Mouse (Mus musculus) megakaryocyte, embryonic 14.5 days (primary cell): ENCODE data around the gene Zbtb9.

ENCODE experiments used
- FLI1 ChIP-seq: IDR thresholded peaks from 2 replicates; pipeline ENCODE4 v1.6.1; 2012; ENCODE audit warnings: low read length, inconsistent platforms, mixed read lengths
- GATA1 ChIP-seq: IDR thresholded peaks from 3 replicates; pipeline ENCODE4 v1.6.1; 2012; ENCODE audit warnings: mixed read lengths, low read length, inconsistent platforms, borderline replicate concordance

DNA sequence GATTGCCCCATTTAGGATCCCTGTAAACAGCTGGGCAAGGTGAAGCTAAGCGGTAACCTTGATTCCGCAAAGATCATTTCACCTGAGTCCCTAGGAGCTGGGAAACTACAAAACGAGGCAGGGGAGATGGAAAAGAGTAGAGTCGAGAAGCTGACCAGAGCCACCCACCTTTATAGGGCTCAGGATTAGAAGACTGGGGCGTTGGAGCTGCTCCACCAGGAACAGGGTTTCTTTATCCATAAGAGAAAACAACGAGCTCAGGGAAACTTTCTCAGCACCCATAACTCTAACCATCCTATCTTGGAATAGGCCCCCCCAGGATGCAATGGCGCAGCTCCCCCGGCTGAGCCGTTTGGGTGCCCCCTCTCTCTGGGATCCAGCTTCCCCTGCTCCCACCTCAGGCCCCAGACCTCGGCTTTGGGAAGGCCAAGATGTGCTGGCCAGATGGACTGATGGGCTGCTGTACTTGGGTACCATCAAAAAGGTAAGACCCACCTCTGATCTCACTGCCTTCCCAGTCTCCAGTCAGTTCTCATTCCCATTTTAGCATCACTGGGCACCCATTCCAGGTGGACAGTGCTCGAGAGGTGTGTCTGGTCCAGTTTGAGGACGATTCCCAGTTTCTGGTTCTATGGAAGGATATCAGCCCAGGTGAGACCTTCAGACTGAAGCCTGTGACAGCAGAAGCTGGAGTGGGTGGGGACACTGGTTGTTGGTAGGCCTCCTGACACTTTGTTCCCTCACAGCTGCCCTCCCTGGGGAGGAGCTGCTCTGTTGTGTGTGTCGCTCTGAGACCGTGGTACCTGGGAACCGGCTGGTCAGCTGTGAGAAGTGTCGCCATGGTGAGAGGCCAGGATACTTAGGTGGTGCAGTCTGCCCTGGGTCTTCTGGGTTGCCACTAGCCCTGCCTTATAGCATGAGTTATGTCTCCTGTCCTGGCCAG is 38.8 kb upstream of the Zbtb9 start:
- TF ChIP-seq GATA1 (no peak), FLI1 (no peak)
